In the genomic region with DNA sequence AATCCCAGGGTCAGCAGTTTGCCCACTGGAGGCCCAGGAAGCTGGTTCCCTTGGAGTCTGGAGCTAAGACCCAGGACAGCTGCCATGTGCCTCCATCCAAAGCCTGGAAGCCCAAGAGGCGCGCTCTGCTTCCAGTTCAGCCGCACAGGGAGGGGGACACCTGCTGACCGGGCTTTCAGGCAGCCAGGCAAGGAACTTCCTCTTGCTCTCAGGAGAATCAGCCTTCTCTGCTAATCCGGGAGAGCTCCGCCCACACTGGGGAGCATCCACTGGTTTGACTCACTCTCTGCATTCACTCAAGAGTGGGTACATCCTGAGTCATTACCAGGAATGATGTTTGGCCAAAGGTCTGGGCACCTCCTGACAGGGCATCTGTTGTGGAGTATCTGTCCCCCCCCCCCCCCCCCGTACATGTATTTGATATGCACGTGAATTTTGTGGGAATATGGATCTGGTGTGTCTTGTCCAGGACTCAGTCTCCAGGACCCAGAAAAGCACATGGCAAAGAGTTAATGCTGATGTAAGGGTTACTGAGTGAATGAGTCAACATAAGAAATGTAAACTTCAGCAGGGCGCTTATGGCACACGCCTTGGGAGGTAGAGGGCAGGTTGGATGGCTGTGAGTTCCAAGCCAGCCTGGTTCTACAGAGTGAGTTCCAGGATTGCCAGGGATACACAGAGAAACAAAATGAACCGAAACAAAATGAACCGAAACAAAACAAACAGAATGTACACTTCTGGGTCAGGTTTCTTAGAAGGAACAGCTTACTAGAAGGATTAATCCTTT, we compare ENCODE assay signal across 10 mouse cellular contexts. TPM values are rescaled to one million over a fixed set of nuclear protein-coding genes. Genes with fewer than 3 reads are reported as not detected.
DNase-seq lines count a peak whose midpoint lies in the region; ATAC-seq and TF ChIP-seq lines count a peak whose summit lies in the region.
"Had no signal": no experiment of that assay in that cellular context is flagged by ENCODE, and none has a peak within 500 bp of the region (broad histone marks: within the 10 kb centered on the region; RNA-seq: fewer than 3 reads in every experiment).

No protein-coding gene starts in this region.

- H3K36me3 ChIP-seq in E14TG2a.4 (ENCODE audit: insufficient read depth, low read length) = no peaks in the 10 kb centered on the region
- H3K36me3 ChIP-seq: neural tube, embryonic 12.5 days had no signal

- TF ChIP-seq CTCF in E14TG2a.4 (conservative IDR thresholded peaks at IDR 0.05; ENCODE audit: low read length) = no peak

- H3K27me3 ChIP-seq in E14TG2a.4 (ENCODE audit: insufficient read depth, low read length) = peaks cover 11% of the 10 kb centered on the region; the same call in 1 of the 2 replicates
- H3K27me3 ChIP-seq: neural tube, embryonic 12.5 days had no signal

- ATAC-seq in monocyte, adult 5-6 weeks (replicated peaks; ENCODE audit: insufficient number of reproducible peaks, low FRiP score, low TSS enrichment, poor library complexity, severe bottlenecking) = 0 out of 2 replicates have a peak, but pooled peaks have one; percentile 31

- intact Hi-C loops in left cerebral cortex, postnatal 25 days (cut with DNase I) = loop anchor here (10.0 kb wide), 1 partner anchor 284 kb away; no protein-coding TSS in a partner anchor
- intact Hi-C loops in left cerebral cortex, postnatal 14 days (cut with DNase I) = no loop called here

- H3K4me1 ChIP-seq in E14TG2a.4 (replicated peaks; ENCODE audit: low read depth, low read length) = peaks cover 74% of the 10 kb centered on the region

- H3K4me3 ChIP-seq in E14TG2a.4 (replicated peaks; ENCODE audit: low read length) = 0 out of 2 replicates have a peak overlapping the region, but pooled peaks have one; percentile 17
- H3K4me3 ChIP-seq: erythroblast, embryonic 14.5 days; neural tube, embryonic 12.5 days had no signal

- DNase-seq in left cerebral cortex, postnatal 25 days (ENCODE audit: low spot score in 2 of 2) = peak; percentile 35 to 83
- DNase-seq in left cerebral cortex, postnatal 14 days (ENCODE audit: low spot score in 2 of 2) = no peak
- peak; percentile 65 for DNase-seq in adrenal gland, postnatal 14 days
- DNase-seq in layer of hippocampus, adult 9-11 months = no peak
- no peak for DNase-seq in cerebellum, postnatal 14 days
- no peak for DNase-seq in testis, postnatal 10 days (ENCODE audit: low spot score)

- peaks cover 6% of the 10 kb centered on the region for H3K9me3 ChIP-seq in E14TG2a.4 (ENCODE audit: low read length)
- H3K9me3 ChIP-seq: neural tube, embryonic 12.5 days had no signal

RNA-seq across cellular contexts. Expression of gene Ncor2, which starts 10.0 kb away (rescaled TPM):
- 100 to 1,000 TPM; 183 to 200 TPM for total RNA-seq in left cerebral cortex, postnatal 25 days (2021)
- total RNA-seq in left cerebral cortex, postnatal 14 days (2021) = 100 to 1,000 TPM; 171 to 175 TPM
- 165 and 192 TPM in 2 replicates for total RNA-seq in adrenal gland, postnatal 14 days (2021)
- total RNA-seq in monocyte, adult 5-6 weeks (2017) = 14.4 to 63.8 TPM (median 24.3 TPM) in 3 replicates

Comparison
In these comparisons a context has a peak if more than half of its experiments do, and no peak if none do; other contexts are left out.
1. DNase-seq: peak in left cerebral cortex, postnatal 25 days (2 of 2) and adrenal gland, postnatal 14 days (single experiment); none in left cerebral cortex, postnatal 14 days (0 of 2), layer of hippocampus, adult 9-11 months (single experiment), cerebellum, postnatal 14 days (0 of 2) and testis, postnatal 10 days (single experiment).